Mouse (Mus musculus) urinary bladder, adult 2 months (tissue): Measurements from ENCODE around the gene Tmc2. TPM values are rescaled to one million over a fixed set of nuclear protein-coding genes. Genes with fewer than 3 reads are reported as not detected.
A peak's percentile ranks its signal among the peaks of the same experiment; 100 is the strongest.

Experiments
- DNase-seq: peaks from one replicate; pipeline ENCODE4 v3.0.0; 2022; ENCODE audit warnings: low spot score
- polyA plus RNA-seq: library from polyadenylated mRNA; depleted of rRNA; stranded (reverse); fragments of >200 nt; gene quantifications from 2 replicates; pipeline ENCODE4 v1.2.3, GENCODE M21; 2012; rRNA removed

The Tmc2 gene
- not detected in 2 replicates for polyA plus RNA-seq

- DNase-seq: no peak
Observed at GRCm38 (mm10) chr2:130194894-130195293, at the start of gene Tmc2. Gene Tmc2 (plus strand): TSS chr2:130195194.

- DNase-seq: no peak
Observed at GRCm38 (mm10) chr2:130146089-130146668, 48.8 kb upstream of the Tmc2 start.

DNA sequence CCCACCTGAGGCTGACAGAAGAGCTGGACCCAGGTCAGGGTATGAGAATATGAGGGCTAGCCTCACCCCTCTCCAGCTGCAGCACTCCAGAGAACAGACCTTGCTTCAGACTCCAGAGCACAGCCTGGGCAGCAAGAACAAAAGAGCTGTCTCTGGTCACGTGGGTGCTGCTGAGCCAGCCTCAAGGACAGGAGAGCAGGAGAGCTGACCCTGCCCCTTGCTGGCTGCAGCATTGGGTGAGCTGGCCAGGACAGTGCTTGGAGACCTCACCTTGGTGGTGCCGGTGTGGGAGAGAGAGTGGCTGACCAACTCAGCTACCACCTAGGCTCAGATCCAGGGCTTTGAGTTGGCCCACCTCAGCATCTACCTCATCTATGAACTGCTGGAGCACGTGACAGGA lies 39.8 kb upstream of the Tmc2 start:
- DNase-seq: no peak

DNA sequence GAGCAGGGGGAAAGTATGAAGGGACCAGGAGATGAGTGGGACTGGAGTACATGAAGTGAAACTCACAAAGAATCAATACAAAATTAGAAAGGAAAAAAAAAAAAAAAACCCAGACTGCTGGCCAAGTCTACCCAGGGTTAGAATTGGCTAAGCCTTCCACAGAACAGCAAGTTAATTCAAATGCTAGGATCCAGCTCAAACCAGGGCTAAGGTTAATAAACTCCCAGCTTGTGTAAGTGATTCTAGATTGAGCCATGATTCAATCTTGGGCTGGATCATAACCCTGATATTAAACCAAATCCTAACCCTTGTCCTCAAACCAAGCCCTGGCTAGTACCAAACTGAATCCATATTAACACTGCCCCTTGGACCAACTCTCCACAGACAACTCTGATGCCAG lies 39.1 kb upstream of the Tmc2 start:
- no peak for DNase-seq

DNA sequence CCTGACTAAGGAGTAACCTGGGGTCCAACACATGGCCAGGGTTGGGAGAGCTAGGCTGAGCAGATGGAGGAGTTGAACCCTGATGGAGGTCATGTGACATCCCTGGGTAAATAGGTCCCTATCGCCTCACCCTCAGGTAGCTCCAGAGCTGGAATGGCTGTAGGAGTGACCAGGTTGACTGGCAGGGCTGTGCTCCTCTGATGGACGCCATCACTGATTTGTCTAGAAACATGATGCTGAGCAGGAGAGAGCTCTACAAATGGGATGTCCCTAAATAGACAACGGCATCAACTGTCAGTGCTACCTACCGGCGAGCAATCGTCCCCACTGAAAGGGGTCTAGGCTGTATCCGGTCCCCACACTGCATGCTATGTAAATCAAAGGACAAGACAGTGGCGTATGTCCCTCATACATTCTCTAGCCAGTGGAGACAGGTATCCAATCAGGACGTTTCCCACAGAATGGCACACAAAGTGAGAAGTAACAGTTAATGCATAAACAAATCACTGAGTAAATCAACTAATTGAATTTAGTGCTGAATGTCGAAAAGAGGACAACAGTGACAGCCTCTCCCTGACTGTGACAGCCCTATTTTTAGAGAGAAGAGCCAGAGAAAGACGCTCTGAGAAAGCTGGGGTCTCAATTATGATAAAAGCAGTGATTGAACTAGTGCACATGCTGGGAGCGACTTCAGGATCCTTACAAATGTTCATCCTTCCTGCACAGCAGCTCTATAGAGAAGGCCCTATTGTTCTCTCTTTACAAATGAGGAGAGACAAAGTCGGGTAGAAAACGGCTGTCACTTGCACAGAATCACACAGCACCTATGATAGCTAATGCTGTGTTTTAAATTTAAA lies 37.5 kb upstream of the Tmc2 start:
- DNase-seq: no peak

GRCm38 (mm10) chr2:130158088-130158437 lies 36.9 kb upstream of the Tmc2 start:
- DNase-seq: no peak

- no peak for DNase-seq
Observed at GRCm38 (mm10) chr2:130162701-130163100, 32.3 kb upstream of the Tmc2 start.

DNA sequence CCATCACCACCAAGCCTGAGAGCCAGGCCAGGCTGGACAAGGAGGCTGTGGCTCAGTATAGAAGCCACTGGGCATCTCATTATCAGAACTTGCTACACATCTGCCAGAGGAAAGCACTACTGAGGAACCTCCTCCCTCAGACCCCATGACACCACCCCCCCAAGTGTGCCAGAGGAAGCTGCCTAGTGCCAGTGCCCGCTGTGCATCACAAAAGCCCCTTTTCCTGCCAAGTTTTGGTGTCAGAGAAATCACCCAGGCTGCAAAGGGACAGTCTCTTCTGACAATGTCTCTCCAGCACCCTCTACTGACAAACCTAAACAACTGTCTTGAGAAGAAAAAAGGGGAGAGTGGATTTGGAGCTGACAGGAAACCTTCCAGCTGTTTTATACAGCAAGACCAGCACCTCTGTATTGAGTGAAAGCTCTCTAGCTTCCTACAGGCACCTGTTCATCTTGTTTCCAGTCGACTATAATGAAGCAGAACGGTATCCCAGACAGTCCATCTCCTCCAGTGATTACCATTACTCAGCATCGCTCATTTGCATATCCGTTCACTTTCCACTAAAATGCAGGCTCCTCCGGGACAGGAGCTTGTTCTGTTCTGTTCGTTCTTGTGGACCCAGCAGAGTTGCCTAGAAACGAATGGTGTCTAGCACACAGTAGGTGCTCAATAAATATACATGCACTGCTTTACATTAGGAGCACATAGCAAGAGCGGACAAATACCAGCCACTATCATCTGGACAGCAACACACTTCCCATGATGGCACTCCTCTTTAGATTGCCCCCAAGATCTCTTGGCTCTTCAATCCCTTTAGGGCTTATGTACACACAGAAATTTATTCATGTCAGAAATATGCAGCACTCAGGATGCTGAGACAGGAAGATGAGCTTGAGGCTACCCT lies 28.4 kb upstream of the Tmc2 start:
- no peak for DNase-seq

DNA sequence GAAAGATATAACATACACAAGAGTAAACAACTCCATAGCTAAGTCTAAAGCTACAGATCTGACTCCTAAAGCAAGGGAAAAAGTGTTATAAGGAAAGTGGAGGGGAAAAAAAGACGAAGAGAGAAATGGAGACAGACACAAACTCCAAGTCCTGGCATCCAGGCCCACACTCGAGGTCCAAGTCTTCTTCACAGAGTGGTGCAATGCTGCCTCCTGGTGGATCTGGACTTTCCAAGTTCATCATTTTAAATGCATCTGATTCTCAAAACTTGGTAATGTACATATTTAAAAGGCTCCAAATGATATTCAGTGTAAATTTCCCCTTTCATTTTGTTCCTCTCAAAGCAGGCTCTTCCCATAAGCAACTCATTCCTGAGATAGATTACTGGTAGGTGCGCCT lies 27.1 kb upstream of the Tmc2 start:
- DNase-seq: no peak

DNA sequence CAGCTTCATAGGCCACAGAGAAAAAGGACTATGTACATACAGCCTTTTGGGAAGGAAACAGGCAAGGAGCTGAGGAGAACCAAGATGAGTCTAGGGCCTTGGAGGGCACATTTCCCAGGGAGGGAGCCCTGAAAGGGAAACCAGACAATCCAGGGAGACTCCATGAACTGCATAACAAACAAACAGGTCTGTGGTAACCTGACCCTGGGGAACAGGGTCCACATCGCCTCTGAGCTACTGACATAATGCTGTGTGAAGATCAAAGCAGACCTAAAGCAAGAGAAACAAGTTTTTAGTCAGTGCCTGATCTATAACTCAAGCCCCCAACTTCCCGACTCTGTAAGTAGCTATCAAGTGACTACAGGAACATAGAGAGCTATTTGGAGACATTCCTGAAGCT lies 23.3 kb upstream of the Tmc2 start:
- DNase-seq: no peak

GRCm38 (mm10) chr2:130176820-130177219 lies 18.2 kb upstream of the Tmc2 start:
- no peak for DNase-seq

GRCm38 (mm10) chr2:130178381-130178705 lies 16.7 kb upstream of the Tmc2 start:
- DNase-seq: no peak

- DNase-seq: peak; percentile 86
Observed at GRCm38 (mm10) chr2:130178706-130179506, 16.1 kb upstream of the Tmc2 start, which contains the start of gene Snrpb. Gene Snrpb (minus strand): TSS chr2:130179403.

- no peak for DNase-seq
Observed at GRCm38 (mm10) chr2:130179507-130180019, 15.4 kb upstream of the Tmc2 start.

DNA sequence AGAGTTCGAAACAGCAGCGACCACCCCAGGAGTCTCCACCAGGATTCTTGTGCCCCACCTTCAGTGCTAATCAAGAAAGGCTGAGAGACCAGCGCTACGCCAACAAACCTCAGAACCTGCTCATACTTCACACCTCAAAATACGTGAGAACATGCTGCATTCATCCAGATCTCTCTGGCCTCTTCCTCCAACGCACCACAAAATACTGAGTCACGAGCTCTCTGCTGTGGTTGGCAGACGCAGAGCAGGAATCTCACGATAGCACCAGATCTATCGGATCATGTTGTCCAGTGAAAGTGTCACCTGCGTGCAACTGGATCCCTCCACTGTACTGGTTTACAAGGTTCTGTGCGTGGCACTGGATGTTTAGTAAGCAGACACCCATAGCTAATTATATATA lies 6.6 kb upstream of the Tmc2 start:
- no peak for DNase-seq

DNA sequence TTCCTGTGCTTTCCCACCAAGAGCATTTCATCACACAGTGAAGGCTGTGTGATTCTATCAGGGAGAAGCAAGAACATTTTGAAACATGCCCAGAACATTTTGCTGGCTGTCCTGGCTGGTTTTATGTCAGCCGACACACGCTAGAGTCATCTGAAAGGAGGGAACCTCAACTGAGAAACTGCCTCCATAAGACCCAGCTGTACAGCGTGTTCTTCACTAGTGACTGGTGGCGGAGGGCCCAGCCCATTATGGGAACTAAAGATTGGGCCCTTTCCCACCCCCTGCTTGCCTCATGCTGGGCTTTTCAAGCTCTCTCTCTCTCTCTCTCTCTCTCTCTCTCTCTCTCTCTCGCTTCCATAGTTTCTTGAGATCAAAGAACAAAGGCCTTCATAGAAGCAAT lies 6.0 kb downstream of the Tmc2 start:
- no peak for DNase-seq

DNA sequence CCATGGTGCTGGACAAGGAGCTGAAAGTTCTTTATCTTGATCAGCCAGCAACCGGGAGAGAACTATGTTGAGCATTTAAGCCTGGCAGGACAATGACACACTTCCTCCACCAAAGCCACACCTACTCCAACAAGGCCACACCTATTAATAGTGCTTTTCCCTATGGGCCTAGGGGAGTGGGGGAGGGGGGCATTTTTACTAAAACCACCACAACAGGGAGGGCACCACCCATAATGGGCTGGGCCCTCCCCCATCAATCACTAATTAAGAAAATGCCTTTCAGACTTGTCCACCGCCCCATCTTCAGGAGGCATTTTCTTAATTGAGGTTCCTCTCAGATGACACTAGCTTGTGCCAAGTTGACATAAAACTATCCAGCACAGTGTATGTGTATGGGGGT lies 12.4 kb downstream of the Tmc2 start:
- DNase-seq: no peak

DNA sequence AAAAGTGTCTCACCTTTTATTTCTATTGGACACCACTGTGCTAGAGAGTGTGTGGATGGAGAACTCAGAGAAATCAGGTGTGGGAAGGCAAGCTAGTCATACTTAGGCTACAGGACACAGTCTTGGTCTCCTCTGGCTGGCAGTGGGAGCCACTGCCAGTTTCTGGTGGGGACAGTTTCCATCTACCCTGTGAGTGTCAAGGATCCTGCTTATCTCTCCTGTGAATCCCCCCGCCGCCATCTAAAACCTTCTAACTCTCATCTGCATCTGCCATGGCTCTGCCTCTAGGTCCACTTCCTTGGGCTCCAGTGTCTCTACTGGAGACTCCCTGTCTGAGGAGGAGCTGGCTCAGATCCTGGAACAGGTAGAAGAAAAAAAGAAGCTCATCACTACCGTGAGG lies 13.0 kb downstream of the Tmc2 start:
- DNase-seq: no peak

- no peak for DNase-seq
Observed at GRCm38 (mm10) chr2:130209636-130210035, 14.6 kb downstream of the Tmc2 start.

DNA sequence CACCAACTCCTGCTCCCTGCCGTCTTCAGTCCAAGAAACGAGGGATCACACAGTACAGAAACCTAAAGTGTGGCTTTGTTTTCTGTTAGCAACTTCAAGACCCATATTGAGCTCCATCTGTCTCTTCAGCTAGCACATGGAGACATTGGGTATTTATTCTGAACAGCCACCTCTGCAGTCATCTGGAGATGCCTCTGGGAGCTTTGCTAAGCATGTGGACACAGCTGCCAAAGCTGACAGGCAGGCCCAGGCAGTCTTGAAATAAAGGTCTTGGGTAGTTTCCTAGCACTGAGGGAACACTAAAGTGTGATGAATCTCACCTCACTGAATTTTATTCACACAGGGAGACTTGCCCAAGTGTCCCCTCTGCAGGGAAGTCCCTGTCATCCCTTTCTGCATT lies 16.6 kb downstream of the Tmc2 start:
- no peak for DNase-seq

- no peak for DNase-seq
Observed at GRCm38 (mm10) chr2:130246912-130247311, 51.9 kb downstream of the Tmc2 start.

DNA sequence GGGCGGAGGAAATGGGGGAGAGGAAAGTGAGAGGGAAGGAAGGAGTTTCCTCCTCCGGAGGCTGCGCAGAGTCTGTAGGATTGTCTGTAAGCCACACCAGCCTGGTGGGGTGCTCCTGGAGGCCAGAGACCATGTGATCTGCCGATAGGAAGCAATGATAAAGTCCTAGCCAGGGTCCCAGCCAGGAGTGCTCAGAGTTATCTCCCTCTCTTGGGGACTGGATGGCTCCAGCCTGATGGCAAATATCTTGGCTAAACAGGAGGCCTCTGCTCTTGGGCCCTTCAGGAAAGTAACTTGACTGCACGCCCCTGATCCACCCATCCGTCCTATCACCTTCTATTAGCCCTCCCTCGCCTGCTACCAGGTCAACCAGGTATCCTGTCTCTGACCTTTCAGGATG lies 53.2 kb downstream of the Tmc2 start:
- no peak for DNase-seq
